Mouse (Mus musculus) hematopoietic stem cell, adult 5-6 weeks (primary cell): ENCODE results near the gene Lingo2. TPM values are rescaled to one million over a fixed set of nuclear protein-coding genes. Genes with fewer than 3 reads are reported as not detected.
"Not testable (repeated sequence)": the region's sequence is repeated elsewhere in the genome, so short reads cannot be mapped to it uniquely, and the experiment has no call there.

Experiments used
- ATAC-seq, 2 experiments: fragments of 125-278 bp in 1 of 2; replicated peaks in 1 of 2; 2 replicates each; pipeline ENCODE4 v1.8.0; 2016 to 2017; ENCODE audit warnings: inconsistent platforms in 2 of 2, mild to moderate bottlenecking in 2 of 2, moderate number of reproducible peaks in 2 of 2, low read depth in 1 of 2, moderate TSS enrichment in 1 of 2; ENCODE audit not compliant: low FRiP score in 2 of 2, poor library complexity in 2 of 2, severe bottlenecking in 2 of 2, insufficient read depth in 1 of 2, low TSS enrichment in 1 of 2
- total RNA-seq: library from RNA; stranded (forward); fragments of 172-1452, 232-1000 nt; gene quantifications from 2 replicates; pipeline ENCODE4 v1.2.3, GENCODE M21; 2017

Gene Lingo2
- total RNA-seq, 1 experiment from 2014 or later = not detected

DNA sequence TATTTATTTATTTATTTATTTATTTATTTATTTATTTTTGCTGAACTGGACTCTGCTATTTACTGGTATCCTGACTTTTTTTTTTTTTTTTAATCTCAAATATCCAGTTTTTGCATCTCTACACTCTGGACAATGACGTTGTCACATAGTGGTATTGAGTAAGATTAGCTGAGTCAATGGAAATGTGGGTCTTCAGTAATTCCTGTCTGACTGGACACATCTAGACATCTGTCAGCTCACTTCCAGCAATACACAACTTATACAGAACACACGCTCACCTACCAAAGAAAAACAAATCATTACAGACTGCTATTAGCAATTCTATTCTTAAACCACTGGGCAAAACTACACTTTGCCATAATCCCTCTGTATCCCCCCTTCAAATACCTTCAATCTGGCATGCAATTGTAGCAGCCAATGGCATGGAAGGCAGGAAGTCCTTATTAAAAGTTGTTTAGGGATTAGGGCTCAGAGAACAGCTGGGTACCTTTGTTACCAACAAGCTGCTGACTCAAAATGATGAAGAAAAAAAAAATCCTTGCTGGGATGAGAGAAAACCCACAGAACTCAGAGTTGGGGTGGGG is 1144.6 kb downstream of the Lingo2 start:
- ATAC-seq = no peak

DNA sequence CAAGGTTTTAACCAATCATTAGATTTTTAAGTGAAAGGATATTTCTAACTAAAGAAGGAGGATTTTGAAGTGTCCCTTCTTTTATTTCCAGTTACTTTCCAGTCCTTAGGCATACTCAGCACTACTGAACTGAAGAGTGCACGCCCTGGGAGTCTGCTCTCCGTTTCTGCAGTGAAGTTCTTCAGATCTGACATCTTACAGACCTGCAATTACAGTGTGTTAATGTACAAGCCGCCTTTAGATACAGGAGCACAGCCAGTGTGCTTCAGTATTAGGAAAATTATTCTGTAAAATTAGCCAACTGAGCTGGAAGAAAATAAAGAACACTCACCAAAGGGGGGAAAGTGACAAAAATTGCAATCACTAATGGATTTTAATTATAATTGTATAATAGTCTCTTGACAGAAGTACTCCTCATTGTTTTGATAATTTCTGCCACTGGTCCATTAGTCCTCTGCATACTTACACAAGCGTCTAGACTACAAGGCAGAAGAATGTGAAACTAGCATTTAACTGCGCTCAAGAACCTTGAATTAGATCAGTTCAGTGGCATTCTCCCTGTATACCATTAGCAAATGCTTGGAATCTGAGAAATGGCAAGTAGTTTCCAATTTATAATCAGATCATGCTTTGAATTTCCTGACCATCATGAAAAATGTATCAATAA is 1167.2 kb downstream of the Lingo2 start:
- no peak for ATAC-seq

DNA sequence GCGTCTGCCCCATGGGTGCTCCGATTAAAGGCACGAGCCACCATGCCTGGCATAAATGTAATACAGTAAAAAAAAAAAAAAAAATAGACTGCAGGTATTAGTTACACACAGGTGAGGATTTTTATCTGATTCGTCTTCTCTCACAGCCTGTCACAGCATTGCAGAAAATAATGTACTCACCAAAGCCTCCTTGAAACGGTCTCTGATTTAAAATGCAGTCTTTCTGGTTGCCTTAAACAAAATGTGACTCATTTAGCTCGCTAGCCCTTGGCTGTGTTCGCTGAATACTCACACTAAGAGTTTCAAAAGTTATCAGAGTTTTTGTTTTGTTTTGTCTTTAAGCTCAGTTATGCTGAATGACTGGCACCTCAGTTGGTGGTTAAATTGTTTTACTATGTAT is 1180.7 kb downstream of the Lingo2 start:
- ATAC-seq = no peak

DNA sequence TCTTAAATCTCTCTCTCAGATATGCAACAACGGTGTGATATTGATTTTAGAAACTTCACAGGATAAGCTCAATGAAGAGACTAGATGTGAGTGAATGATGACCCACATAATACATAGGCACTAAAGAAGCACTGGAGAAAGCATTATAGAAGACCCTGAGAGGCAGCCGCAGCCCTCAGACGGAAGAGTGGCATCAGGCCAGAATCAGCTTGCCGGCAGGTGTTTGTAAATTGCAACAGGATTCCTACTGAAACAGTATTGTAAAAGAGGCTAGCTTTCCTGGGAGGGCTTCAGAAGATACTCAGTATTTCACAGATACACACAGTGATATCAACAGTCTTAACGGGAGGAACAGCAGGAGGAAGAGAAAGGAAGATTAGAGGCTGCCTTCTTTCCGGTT is 1184.6 kb downstream of the Lingo2 start:
- no peak for ATAC-seq

DNA sequence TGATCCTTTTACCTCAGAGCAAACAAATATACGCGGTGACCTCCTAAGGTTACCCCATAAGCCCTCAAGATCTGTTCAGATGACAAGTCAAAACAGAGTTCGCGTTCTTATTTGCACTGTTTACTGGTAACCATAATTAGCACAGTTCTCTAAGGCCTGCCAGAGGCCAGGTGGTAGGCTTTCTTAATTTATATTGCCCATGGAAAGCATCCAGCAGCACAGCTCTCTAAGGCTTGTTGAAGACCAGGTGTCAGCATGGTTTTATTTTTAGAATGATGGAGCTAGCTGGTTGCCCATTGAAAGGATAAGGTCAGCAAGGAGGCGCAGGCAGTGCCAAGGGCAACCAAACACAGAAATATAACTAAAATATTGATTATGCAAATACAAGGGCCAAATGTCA is 1190.4 kb downstream of the Lingo2 start:
- no peak for ATAC-seq

DNA sequence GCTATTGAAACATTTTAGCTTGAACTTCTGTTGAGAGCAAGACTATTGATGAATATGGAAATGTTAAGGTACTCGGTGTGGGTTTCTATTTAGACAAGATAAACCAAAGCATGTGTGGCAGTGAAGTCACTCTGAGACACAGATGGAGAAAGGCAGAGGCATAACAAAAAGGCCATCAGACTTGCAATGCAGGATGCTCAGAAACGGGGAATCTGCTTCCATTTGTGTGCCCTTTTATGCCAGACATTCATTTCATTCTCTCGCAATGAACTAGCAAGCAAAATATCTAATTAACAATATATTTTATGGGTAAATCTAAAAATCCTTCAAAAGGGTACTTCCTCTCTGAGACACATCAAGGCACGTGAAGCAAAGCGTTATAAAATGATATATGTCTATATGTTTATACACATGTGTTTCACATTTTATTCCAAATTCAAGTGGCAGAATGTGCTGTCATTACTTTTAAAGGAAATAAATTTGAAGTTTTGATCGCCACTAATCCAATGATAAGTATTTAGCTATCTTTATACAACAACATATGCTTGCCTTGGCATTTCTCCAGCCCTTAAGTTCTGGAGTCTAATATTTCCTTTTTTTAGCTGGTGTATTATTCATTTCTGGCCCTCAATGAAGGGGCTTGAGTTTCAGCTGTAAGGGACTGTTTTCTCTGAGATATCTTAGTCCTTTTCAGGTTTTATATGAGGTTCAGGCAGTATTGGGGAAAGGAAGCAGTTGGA is 1199.3 kb downstream of the Lingo2 start:
- no peak for ATAC-seq

DNA sequence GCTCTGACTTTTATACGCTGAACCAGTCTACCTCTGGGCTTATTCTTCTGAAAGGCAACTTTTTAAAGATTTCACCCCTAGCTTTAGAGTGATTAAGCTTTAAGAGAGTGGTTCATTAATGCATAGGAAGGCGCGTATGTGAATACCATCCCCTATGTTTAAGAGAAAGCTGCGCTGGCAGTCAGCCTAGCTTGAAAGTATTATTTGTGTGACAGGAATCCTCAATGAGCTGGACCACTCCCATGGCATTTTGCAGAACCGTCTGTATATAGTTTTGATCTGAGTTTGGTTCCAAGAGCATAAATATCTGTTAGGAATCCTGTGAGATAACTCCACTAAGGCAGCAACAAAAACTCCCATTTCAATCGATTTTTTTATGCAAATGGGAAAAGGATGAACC is 1204.9 kb downstream of the Lingo2 start:
- ATAC-seq = no peak

DNA sequence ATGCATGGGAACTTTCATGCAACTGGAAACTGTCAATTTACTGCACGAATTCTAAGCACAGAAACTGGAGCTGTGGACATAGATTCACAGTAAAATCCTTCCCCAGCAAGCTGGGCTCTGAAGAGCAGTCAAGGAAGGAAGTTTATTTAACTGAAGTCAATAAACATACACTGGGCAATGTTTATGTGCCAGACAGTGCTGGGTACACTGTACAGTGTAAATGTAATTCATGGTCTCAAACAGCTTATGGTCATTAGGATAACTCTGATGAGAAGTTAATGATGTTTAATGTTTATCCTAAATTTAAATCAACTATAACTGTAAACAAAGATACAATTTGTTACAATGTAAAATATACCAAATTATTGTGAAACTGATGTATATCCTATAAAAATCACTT is 1226.8 kb downstream of the Lingo2 start:
- no peak for ATAC-seq

DNA sequence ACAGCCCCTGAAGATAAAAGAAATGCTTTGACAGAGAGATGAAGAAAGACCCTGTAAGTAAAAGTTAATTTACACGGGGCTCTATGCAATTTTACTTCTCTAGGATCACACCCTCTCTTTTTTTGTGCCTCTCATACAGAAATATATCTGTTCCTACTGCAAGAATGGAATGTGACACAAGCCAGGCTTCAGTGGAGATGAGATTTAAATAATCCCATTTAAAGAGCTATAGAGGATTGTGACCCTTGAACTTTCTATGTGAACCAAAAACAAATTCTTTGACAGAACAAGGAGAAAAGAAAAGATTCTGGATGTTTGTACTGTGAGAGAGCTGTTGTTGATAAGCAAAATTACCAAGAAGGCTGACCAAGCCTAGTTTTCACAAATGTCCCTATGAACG is 1247.4 kb downstream of the Lingo2 start:
- no peak for ATAC-seq

DNA sequence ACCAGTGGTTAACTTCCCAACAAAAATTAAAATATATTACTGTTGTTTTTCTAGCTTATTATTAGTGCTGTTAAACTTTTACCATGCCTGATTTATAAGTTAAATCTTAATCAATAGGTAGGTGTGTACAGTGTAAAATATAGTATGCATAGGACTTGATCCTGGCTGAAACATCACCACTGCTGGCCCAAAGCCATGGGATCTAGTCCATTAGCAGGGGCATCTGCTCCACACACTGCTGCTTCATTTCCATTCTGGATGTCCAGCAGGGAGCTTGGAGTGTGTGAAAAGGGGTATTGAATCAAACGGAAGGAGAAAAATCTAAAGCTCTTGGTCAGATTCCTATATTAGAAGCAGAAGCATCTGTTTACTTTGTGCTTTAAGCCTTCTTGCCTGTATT is 1248.9 kb downstream of the Lingo2 start:
- ATAC-seq = no peak

DNA sequence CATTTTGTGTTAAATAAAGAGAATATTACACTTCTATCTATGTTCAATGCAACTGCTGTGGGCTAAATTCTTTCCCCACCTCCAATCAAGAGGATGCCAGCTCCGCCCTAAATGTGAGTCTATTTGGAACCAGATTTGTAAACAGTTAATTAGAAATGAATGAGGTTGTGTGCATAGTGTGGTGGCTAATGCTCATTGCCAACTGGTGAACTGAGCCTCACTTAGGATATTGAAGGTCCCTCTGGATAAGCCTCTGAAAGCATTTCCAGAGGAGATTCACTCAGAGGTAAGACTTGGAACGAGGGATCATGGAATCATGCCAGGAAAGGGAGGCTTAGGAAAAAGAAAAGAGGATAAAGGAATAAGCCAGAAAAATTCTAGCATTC is 1256.4 kb downstream of the Lingo2 start:
- no peak for ATAC-seq

DNA sequence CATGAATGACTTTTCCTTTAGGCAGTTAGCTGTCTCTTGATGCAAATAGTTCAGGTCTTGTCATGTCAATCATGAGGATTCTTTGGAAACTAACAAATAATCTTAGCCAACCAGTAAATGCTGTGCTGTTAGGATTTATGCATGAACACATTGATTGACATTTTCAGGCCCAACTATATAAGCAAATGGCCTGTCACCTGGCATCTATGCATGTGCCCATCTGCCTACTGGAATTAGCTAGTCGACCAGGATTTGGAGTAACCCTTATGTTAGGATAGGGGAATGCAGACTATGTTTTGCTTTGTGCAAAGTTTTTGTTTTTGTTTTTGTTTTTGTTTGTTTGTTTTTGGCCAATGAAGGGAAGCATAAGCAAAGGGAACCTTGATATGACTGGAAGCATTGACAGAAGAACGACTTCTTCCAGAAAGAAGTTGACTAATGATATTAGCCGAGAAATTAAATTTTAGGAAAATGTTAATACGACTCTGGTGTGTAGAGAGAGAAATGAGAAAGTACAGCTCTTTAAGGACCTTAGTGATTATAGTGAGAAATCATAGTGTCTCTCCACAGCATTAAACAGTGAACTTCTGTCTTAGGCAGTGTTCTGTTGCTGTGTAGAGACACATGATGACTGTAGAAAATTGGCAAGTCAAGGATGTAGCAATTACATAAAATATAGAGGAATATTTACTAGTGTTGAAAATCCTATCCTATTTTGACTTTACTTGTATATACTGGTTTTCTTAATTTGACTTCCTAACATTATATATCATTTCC is 1257.0 kb downstream of the Lingo2 start:
- no peak for ATAC-seq

DNA sequence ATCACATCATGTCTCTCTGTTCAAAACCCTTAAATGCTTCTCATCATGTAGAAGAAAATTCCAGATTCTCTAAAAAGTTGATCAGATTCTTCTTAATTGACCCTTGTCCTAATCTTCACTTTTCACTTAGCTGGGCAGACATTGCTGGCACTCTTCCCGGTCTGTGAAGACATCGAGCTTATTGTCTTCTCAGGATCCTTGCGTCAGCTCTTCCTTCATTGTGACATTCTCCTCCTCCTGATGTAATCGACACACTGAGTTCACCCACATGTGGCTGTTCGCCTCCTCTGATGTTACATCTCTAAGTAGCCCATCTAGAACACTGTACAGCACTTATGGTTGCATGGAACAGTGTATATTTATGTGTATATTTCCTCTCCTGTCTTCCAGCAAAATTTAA is 1261.0 kb downstream of the Lingo2 start:
- no peak for ATAC-seq

DNA sequence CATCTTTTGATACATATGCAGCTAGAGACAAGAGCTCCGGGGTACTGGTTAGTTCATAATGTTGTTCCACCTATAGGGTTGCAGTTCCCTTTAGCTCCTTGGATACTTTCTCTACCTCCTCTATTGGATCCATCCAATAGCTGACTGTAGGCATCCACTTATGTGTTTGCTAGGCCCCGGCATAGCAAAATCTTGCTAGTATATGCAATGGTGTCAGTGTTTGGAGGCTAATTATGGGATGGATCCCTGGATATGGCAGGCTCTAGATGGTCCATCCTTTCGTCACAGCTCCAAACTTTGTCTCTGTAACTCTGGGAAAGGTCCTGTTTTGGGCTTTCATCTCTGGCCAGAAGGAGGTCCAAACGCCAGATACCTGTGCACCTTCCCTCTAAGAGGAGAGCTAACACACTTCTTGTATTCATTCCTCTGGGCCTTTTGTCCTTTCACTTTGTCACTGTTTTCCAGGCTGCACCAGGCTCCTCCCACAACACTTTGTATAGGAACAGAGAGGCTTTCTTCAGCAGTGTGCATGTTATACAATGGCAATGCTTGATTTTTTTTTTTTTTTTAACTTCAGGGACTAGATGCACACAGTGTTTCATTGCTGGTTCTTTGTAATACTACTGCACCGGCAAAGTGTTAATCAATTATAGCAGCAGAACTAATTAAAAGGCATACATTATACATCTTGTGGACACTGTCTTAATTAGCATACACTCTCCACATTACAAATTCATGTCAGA is 1262.9 kb downstream of the Lingo2 start:
- not testable (repeated sequence) for ATAC-seq
